Mouse (Mus musculus): ENCODE measurements around the gene Tspan5.

- no peak for TF ChIP-seq CTCF (conservative IDR thresholded peaks at IDR 0.05; ENCODE audit: insufficient read depth, insufficient read length, low read depth, low read length)
- no peak for TF ChIP-seq POLR2A (IDR thresholded peaks at IDR 0.05; ENCODE audit: low read depth, low read length)
Observed at GRCm38 (mm10) chr3:138918241-138918640, 176.2 kb downstream of the Tspan5 start.
